Mouse (Mus musculus) right cerebral cortex, postnatal 14 days (tissue): ENCODE data around the gene Casd1.
"Not testable (repeated sequence)": the region's sequence is repeated elsewhere in the genome, so short reads cannot be mapped to it uniquely, and the experiment has no call there.

Source experiments
- DNase-seq: peaks from one replicate; pipeline ENCODE4 v3.0.0; 2022

Gene Casd1

DNA sequence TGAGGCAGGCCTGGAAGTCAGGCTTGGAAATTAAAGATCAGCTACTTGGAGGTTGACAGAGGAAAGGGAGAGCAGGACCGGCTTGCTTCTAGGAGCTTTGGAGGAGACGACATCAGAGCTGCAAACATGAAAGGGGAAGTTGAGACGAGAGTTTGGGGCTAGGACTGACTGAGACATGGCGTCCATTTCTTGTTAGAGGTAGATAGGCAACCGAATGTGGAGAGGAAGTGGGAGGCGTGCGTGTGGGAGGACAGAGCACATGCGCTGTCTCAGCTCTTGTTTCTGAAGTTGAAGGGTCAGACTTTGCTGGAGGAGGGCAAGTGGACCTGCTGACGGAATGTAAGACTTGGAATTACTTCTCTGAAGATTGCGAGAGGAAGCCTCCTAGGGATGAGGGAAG is 17.3 kb downstream of the Casd1 start:
- no peak for DNase-seq

DNA sequence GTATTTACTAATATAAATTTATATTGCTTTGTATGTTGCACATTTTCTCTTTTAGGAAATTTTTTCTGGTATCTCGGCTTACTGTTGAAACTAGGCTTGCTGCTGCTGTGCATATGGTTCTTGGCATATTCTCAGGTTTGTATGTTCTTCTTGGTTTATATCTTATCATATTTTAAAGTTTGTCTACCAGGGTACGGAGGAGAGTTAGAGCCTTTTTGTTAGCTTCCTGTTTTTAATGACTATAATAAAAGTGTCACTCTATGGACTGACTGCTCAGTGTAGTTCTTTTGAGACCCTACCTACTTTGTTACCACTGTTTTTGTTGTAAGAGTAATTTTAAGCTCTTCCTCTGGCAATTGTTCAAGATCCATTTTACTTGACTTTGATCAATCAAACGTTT is 30.8 kb downstream of the Casd1 start:
- no peak for DNase-seq

DNA sequence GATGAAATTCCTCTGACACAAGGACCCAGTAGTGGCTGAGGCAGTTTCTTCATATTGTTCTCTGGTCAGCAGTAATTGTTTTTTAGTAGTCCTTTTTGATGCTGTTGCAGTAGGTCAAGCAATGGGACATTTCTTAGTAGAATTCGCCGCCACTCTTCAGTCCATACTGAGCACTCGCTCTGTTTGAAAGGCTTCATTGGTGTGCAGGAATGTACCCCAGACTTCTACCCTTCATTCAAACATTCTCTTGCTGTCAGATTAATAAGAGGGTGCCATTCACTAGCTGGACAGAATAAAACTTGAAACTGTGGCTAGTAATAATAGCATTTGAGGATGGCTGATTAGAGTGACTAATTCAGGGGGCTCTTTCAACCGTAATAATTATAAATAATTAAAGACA is 32.5 kb downstream of the Casd1 start:
- no peak for DNase-seq

DNA sequence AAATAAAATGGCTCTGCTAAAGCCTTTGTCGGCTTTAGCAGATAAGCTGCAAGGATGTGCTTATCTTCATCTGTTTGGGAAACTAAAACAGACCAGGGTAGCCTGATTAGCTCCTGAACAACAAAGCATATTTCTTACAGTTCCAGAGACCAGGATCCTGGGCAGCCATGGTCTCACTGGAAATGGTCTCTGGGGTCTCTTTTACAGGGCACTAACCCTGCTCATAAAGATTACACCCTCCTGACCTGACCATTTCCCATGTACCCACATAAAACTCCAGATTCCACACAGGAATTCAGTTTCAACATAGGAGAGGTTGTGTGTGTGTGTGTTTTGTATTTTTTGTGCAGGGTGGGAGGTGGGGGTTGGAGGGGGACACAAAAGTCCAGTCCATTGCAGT is 34.2 kb downstream of the Casd1 start:
- no peak for DNase-seq

DNA sequence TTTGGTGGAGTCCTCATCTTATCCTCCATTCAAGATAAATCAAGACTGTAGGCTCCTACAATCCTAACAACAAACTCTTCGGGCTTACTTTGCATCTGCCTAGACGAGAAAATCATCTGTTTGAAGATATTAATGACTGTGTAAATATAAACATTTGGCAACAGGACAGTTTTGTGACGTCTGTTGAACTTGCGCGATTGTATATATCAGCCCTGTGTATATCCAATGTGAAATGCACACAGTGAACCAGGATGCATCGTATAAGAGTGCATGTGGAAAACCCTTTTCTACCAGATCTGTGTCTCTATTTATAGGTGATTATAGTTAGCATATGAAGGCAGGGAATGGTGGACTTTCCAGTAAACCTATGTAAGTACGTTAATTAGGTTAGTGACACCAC is 41.4 kb downstream of the Casd1 start:
- no peak for DNase-seq

DNA sequence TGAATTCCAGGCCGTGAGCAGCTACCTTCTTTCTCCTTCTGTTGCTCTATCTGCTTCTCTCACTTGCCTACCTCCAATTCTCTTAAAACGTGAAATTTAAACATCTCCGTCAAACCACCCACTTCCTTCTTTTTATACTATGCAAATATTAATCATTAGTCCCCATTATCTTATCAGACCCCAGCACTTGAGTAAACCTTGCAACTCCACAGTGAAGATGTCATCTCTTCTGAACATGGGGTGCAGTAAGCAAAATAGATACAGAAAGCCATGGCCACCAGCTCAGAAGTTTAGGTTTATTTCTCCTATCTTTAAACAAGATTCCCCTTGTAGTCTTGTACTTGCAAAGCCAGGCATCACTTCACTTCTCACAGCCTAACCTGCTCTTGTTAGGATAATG is 46.7 kb downstream of the Casd1 start:
- DNase-seq: no peak

DNA sequence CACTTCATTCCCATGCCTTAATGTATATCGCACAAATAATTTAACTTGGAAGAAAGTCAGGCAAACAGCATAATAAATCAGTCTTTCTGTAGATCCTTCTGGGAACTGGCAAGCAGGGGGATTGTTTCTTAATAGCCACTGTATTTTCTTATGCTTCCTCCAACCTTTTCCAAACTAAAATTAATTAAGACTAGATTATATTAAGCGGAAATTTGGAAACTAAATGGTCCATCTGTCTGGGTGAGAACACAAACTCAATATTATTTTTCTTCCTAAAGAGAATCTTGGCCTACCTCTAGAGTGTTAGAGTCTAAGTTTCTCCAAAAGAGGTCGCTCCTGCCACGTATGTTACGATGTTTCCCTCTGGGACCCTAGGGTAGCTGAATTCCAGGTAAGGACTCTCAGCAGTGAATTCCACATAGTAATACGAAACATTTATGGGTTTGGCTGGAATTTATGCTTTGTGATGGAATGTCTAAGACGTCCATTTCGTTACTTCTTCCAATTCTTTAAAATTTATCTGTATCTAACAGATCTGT is 52.0 kb downstream of the Casd1 start:
- DNase-seq: no peak

DNA sequence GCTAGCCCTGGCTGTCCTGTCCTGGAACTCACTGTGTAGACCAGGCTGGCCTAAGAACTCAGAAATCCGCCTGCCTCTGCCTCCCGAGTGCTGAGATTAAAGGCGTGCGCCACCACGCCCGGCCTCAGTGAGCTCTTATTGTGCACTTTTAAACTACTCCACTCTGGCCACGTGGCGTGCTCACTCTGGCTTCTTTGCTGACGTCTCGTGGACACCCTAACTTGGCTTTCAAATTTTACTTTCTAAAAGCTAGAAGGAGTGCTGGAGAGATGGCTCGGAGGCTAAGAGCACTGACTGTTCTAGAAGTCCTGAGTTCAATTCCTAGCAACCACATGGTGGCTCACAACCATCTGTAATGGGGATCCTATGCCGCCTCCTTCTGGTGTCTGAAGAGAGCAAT is 53.1 kb downstream of the Casd1 start:
- DNase-seq: not testable (repeated sequence)

DNA sequence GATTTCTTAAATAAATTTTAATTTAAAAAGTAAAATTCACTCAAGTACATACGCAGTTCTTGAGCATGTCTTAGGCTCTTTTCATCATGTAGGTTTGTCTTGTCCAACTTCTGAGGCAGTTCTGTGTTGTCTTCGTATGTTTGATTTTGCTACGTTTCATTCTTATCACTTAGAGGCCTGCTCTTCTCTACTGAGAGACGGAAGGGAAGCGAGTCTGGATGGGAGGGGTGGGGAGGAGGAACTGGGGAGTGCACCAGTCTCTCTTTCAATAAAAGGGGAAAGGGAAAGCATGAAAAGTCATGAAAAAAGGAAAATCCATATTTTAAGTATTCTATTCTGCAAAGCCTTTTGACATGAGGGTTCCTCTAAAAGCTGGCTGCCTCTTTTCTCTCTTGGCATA is 54.8 kb downstream of the Casd1 start:
- DNase-seq: no peak

DNA sequence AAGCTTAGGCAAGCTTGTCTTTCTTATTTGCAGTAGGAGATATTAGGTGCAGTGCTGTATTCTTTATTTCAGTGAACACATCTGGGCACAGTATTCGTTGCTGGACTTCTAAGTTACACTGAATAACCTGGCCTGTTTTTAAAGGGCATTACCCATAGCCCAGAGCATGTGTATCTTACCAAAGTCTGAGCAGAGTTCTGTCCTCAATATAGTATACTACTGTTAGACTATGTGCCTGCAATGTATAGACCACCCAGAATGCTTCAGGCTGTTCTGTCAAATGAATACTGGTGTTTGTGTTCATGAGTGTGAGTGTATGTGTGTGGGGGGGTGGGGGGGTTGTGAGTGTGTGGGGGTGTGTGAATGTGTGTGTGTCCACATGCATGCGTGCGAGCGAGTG is 55.3 kb downstream of the Casd1 start:
- DNase-seq: no peak

DNA sequence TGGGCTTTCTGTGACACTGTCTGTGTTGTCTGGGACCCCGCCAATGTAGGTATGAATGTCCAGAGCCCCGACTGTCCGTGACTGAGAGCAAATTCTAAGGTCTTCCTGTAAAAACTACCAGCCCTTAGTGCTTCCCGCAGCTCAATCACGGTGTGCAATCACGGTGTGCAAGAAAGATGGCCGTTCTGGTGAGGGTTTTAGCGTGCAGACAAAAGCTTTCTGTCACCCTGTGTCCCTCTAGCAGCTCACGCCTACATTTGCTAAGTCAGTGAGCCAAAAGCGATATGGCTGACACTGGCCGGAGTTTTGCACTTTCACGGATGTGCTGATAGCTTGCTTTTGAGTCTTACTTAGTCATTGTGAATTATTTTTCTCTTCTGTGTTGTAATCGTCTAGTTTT is 58.2 kb downstream of the Casd1 start:
- no peak for DNase-seq

DNA sequence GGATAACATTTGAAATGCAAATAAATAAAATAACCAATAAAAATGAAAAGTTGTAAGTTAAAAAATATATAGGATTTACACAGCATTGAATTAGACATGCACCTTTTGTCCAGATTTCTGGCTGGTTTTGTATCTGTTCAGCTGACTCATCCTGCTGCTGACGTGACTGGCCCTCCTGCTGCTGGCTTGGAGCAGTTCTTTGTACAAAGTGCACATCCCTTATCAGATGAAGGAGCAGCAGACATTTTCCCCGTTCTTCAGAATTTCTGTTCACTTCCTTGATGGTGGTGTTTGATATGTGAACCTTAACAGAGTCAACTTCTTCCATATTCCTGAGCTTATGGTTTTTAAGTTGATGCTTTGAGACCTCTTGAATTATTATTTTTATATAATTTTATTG is 62.9 kb downstream of the Casd1 start:
- no peak for DNase-seq

DNA sequence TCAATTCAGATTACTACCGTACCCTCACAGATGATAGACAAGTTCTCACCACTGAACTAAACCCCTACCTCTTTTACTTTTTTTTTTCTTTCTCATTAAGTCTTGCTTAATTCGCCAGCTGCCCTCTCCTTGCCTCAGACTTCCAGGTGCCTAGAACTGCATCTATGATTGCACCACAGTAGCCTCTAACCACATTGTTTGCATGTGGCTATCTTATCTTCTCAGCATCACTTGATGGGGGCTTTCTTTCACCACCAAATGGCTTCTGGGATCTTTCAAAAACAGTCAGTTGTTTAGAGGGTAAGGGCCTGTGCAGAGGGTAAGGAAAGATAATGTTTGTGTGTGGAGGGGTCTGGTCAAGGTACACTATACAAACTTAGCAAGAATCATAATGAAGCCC is 63.7 kb downstream of the Casd1 start:
- DNase-seq: no peak

DNA sequence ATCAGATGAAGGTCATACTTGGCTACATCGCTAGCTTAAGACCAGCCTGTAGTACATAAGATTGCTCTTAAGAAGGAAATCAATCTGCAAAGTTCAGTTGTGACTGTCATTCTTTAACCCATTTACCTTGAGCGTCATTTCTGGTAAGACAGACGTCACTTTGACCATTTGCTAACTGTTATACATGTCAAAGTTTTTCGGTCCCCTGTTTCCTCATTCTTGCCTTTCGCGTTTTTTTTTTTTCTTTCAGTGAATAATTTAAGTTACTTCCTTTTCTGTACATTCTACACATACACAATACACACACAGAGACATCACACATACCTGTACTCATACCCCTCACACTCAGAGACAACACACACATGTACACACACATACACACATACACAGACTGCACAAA is 64.5 kb downstream of the Casd1 start:
- DNase-seq: no peak

DNA sequence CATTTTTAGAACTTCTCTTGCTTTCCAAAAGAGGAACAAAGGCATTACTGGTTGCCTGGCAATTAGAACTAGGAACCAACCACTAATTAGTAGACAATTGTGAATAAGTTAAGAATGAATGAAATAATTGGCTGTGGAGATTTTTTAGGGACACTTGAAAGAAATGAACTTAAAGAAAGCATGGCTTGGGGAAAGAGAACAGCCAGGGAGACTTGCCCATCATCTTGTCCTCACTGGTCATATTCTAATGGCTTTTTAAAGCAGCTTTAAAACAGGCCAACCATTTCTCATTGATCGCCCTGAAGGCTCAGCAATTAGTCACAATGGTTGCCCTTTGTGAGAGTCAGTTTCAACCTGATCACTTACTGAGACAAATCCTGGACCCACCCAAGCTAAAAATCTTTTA is 76.7 kb downstream of the Casd1 start:
- DNase-seq: no peak

DNA sequence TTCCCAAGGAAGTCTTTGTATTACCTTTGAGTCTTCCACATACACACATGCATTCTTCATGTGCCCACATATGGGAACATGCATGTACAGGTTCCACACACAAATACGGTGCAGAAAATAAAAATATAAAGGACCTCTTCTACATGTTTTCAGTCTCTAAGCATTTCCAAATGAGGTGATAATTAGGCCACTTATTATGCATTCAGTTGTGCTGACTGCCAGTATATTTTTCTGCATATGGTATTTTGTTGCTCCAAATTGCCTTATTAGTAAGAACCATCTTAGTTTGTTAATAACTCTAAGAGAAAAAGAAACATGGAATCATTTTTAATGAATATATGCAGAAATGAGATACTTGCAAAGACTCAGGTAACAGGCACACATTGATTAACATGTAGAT is 79.3 kb downstream of the Casd1 start:
- DNase-seq: no peak

DNA sequence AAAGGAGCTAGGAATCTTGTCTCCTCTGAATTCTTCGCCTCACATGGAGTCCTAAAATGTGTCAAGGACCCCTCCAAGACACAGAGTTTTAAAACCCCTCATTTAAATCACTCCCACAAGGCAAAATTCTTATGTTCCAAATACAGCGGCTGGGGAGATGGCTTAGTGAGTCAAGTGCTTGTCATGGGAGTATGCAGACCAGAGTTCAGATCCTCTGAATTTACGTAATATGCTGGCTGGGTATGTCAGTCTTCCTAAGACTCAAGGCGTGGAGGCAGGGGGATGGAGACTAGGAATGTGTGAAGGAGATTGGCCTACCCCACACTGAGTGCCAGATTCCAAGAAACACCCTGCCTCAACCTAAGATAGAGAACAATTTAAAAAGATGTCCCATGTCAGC is 79.9 kb downstream of the Casd1 start:
- DNase-seq: no peak

DNA sequence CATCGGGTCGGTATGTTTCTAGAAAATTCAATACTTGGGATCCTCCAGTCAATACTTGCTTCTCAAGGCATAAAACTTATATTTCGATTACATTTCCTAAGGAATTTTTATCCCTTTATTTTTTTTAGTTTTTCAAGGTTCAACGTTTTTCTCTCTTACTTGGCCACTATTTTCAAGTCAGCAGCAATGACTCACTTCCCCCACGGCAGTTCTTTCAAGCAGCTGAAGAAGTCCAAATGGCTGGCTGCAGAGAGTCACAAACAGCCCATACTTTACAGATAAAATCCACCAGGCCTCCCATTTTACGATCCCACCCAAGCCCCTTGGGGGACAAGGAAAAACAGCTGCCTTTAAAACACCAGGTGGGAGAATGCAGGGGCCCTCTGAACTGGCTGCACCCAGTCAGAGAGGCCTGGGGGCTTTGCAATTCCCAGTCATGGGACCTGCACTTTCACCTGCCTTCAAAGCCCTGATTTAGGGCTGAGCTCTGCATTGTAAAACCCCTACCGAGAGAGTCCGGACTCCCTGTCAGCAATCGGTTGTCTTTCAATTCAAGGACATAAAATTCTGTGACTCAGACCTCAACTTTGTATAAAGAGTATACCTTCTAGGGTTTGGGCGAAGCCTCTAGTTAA is 84.2 kb downstream of the Casd1 start:
- no peak for DNase-seq

DNA sequence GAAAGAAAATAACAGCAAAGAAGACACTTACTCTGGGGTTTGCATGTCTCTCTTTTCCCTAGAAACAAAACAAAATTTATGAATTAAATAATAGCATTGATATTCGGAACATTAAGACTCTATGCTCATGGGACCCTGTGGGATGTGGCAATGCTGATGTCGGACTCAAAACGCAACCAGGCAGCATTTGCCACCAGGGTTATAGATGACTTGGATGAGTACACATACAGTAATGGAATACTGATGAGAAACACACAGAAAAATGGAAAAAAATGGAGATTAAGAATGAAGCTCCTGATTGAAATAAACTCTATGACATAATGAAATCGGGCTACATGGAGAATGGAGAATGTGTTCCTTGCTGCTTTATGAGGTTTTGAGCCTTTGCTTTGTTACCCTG is 89.8 kb downstream of the Casd1 start:
- DNase-seq: no peak
